Mouse (Mus musculus): ENCODE data around the gene Krt80.

DNA sequence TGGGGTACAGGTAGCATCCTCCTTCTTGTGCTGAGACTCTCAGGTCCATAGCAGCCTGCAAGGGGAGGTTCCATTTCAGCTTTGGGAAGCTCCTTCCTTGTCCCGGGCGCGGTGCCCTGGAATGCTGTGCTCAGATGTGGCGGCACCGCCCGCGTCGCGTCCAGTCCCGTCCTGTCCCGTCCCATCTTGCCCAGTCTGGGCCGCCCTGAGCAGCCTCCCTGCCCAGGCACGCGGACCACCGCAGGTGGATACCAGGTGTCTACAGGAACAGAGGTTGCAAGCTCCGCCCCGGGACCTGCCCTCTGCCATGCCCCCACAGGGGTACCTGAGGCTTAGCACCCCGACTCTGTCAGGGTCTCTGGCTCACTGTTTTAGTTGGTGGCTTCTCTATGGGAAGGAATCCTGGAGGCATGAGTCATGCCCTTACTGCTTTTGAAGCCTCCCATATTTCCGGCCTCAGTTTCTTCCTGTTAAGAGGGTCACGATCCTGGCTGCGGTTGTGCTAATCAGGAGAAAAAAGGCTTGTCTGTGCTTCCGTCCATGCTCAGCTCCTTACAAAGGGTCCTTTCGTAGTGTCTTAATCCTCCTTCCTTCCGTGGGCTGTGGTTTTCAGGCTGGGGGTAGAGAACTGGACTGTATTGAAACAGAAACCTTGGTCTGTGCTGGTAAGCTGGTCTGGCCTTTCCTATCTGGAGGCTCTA lies 33.3 kb downstream of the Krt80 start:
- TF ChIP-seq CTCF (IDR thresholded peaks at IDR 0.05; ENCODE audit: extremely low read depth, insufficient read length, insufficient replicate concordance, low read depth, low read length), result no peak
- TF ChIP-seq POLR2A (IDR thresholded peaks at IDR 0.05; ENCODE audit: low read depth, low read length), result no peak
